ENCODE assay signal across 11 mouse cellular contexts in the genomic region with DNA sequence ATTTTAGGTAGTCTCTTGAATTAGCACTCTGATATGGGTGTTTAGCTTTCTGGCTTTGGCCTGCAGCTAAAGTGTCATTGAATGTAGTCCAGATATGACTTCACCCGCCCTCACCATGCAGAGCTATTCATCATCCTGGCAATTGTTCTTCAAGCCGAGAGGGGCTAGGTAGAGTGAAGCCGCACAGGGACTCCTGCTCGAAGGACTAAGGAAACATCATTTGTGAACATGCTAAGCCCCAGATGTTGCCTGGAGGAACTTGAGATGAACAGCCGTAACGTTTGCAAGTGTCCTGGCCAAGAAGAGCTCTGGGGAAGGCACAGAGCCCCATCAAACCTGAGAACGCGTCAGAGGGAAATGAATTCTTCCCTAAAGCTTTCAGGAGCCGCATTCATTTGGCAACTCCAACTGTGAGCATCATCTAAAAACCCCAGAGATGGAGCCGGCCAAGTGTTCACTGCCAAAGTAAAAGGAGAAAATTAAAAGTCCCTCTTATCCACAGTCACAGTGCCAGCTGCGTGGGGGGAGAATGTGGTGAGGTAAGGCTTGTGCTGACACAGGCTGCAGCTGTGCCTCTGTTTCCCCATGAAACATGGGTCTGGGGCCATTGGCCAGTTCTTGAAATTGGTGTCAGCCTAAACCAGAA. TPM values are rescaled to one million over a fixed set of nuclear protein-coding genes. Genes with fewer than 3 reads are reported as not detected.
DNase-seq lines count a peak whose midpoint lies in the region; ATAC-seq lines count a peak whose summit lies in the region.
"Had no signal": no experiment of that assay in that cellular context is flagged by ENCODE, and none has a peak within 500 bp of the region (broad histone marks: within the 10 kb centered on the region; RNA-seq: fewer than 3 reads in every experiment).

No protein-coding gene starts in this region.

- H3K4me2 ChIP-seq in hindbrain, embryonic 15.5 days, result no peak overlapping the region
- no peak overlapping the region for H3K4me2 ChIP-seq in liver, embryonic 12.5 days
- H3K4me2 ChIP-seq: midbrain, embryonic 11.5 days had no signal

- peak overlapping the region; percentile 35; the same call in 1 of the 2 replicates for H3K27ac ChIP-seq in hindbrain, embryonic 15.5 days (replicated peaks)
- no peak overlapping the region for H3K27ac ChIP-seq in liver, embryonic 12.5 days

- peaks cover 33% of the 10 kb centered on the region for H3K4me1 ChIP-seq in hindbrain, embryonic 15.5 days (replicated peaks)
- no peaks in the 10 kb centered on the region for H3K4me1 ChIP-seq in liver, embryonic 12.5 days

- no peak for ATAC-seq in hindbrain, embryonic 15.5 days (ENCODE audit: low FRiP score, low read depth)
- no peak for ATAC-seq in liver, embryonic 12.5 days

- no peak overlapping the region for H3K4me3 ChIP-seq in hindbrain, embryonic 15.5 days
- H3K4me3 ChIP-seq in liver, embryonic 12.5 days, result no peak overlapping the region

- peak; percentile 60 for DNase-seq in adrenal gland, adult 2 months
- no peak for DNase-seq in adrenal gland, adult 8-10 months
- DNase-seq in layer of hippocampus, adult 11-12 months (ENCODE audit: low spot score), result peak; percentile 34
- no peak for DNase-seq in layer of hippocampus, postnatal 36 days
- DNase-seq in right cerebral cortex, postnatal 36 days (ENCODE audit: low spot score in 2 of 2), result peak; percentile 29 to 38
- DNase-seq in testis, postnatal 14 days (ENCODE audit: low spot score), result no peak
- DNase-seq: cerebellum, postnatal 36 days had no signal

- H3K27me3 ChIP-seq in hindbrain, embryonic 15.5 days, result no peaks in the 10 kb centered on the region
- H3K27me3 ChIP-seq in liver, embryonic 12.5 days (replicated peaks), result no peaks in the 10 kb centered on the region

- H3K9me3 ChIP-seq in hindbrain, embryonic 15.5 days, result no peaks in the 10 kb centered on the region
- no peaks in the 10 kb centered on the region for H3K9me3 ChIP-seq in liver, embryonic 12.5 days (replicated peaks)

- H3K9ac ChIP-seq in hindbrain, embryonic 15.5 days, result no peak overlapping the region
- H3K9ac ChIP-seq in liver, embryonic 12.5 days, result no peak overlapping the region

- H3K36me3 ChIP-seq in hindbrain, embryonic 15.5 days, result no peaks in the 10 kb centered on the region
- H3K36me3 ChIP-seq in liver, embryonic 12.5 days, result no peaks in the 10 kb centered on the region

- 46% methylated on average over 11 of the region's 11 CpGs for WGBS in hindbrain, embryonic 15.5 days
- 76% methylated on average over 11 of the region's 11 CpGs for WGBS in liver, embryonic 12.5 days (ENCODE audit: insufficient replicate concordance)

RNA-seq across cellular contexts. Expression of gene Cpa1, which starts 10.8 kb away (rescaled TPM):
- not detected for total RNA-seq in adrenal gland, adult 2 months (2021)
- not detected in 2 replicates for polyA plus RNA-seq in adrenal gland, adult 2 months (2012; rRNA removed)
- not detected for total RNA-seq in adrenal gland, adult 8-10 months (2022)
- total RNA-seq in layer of hippocampus, postnatal 36 days (2021), result not detected
- 0.73 and 1.0 TPM in 2 replicates for polyA plus RNA-seq in hindbrain, embryonic 15.5 days (2015; fragmentation: Nextera tagmentation; extraction: Ambion mirVana)
- 0.54 and 0.91 TPM in 2 replicates for polyA plus RNA-seq in liver, embryonic 12.5 days (2016; fragmentation: Nextera tagmentation; extraction: Ambion mirVana)

RNA-seq across cellular contexts. Expression of gene Cpa5, which starts 39.0 kb away (rescaled TPM):
- total RNA-seq in adrenal gland, adult 2 months (2021), result not detected
- polyA plus RNA-seq in adrenal gland, adult 2 months (2012; rRNA removed), result not detected in 2 replicates
- total RNA-seq in adrenal gland, adult 8-10 months (2022), result not detected
- total RNA-seq in layer of hippocampus, postnatal 36 days (2021), result not detected
- polyA plus RNA-seq in hindbrain, embryonic 15.5 days (2015; fragmentation: Nextera tagmentation; extraction: Ambion mirVana), result not detected in 2 replicates
- polyA plus RNA-seq in liver, embryonic 12.5 days (2016; fragmentation: Nextera tagmentation; extraction: Ambion mirVana), result 0.11 TPM in 1 of 2 replicates, not detected in the other
- total RNA-seq: heart, adult 8-10 months had no signal

RNA-seq across cellular contexts. Expression of gene Cep41, which starts 43.8 kb away (rescaled TPM):
- 1 to 10 TPM; 5.9 to 9.3 TPM for total RNA-seq in adrenal gland, adult 2 months (2021)
- polyA plus RNA-seq in adrenal gland, adult 2 months (2012; rRNA removed), result 3.4 and 4.5 TPM in 2 replicates
- 10 to 100 TPM in 1 of 4 experiments, 1 to 10 TPM in 3; 7.9 to 11.6 (median 8.6) TPM for total RNA-seq in adrenal gland, adult 8-10 months (2022)
- 1 to 10 TPM; 6.7 to 6.8 TPM for total RNA-seq in layer of hippocampus, postnatal 36 days (2021)
- 11.7 and 12.7 TPM in 2 replicates for polyA plus RNA-seq in hindbrain, embryonic 15.5 days (2015; fragmentation: Nextera tagmentation; extraction: Ambion mirVana)
- 5.6 and 6.1 TPM in 2 replicates for polyA plus RNA-seq in liver, embryonic 12.5 days (2016; fragmentation: Nextera tagmentation; extraction: Ambion mirVana)

Comparison
In these comparisons a context has a peak if more than half of its experiments do, and no peak if none do; other contexts are left out.
1. DNase-seq: peak in adrenal gland, adult 2 months (single experiment), layer of hippocampus, adult 11-12 months (single experiment) and right cerebral cortex, postnatal 36 days (2 of 2); none in adrenal gland, adult 8-10 months (single experiment), layer of hippocampus, postnatal 36 days (0 of 2) and testis, postnatal 14 days (single experiment).